Mouse (Mus musculus) heart, adult 2 months (tissue): ENCODE measurements around the gene Gm5294. TPM values are rescaled to one million over a fixed set of nuclear protein-coding genes. Genes with fewer than 3 reads are reported as not detected.

ENCODE experiments used
- DNase-seq, 2 experiments: peaks; one replicate each; pipeline ENCODE4 v3.0.0; 2021
- H3K27ac ChIP-seq: fragments of 200-600 bp; 2 replicates; pipeline ENCODE4 v1.8.1; 2022
- H3K27me3 ChIP-seq: fragments of 200-500 bp; 2 replicates; pipeline ENCODE4 v1.6.1; 2012; ENCODE audit warnings: mild to moderate bottlenecking, low read length, inconsistent platforms, mixed read lengths; ENCODE audit not compliant: control insufficient read depth, insufficient read depth
- H3K36me3 ChIP-seq: fragments of 200-500 bp; 2 replicates; pipeline ENCODE4 v1.6.1; 2012; ENCODE audit warnings: low read length, inconsistent platforms; ENCODE audit not compliant: control insufficient read depth, insufficient read depth
- H3K4me1 ChIP-seq: fragments of 200-500 bp; 2 replicates; pipeline ENCODE4 v1.6.1; 2011; ENCODE audit warnings: low read length; ENCODE audit not compliant: control insufficient read depth, insufficient read depth
- H3K4me3 ChIP-seq: fragments of 200-600 bp; 2 replicates; pipeline ENCODE4 v1.8.1; 2022
- H3K79me2 ChIP-seq: fragments of 200-500 bp; replicated peaks from 2 replicates; pipeline ENCODE4 v1.6.1; 2012; ENCODE audit warnings: mild to moderate bottlenecking, inconsistent platforms, low read length, moderate library complexity, mixed read lengths; ENCODE audit not compliant: control insufficient read depth, insufficient read depth
- H3K9ac ChIP-seq: fragments of 200-500 bp; 2 replicates; pipeline ENCODE4 v1.6.1; 2012; ENCODE audit warnings: low read depth, mild to moderate bottlenecking, control low read depth, inconsistent platforms, low read length, mixed read lengths
- CTCF ChIP-seq: fragments of 200-600 bp; IDR thresholded peaks from 2 replicates; pipeline ENCODE4 v1.8.1; 2022; ENCODE audit warnings: antibody characterized with exemption, mild to moderate bottlenecking, moderate library complexity
- EP300 ChIP-seq: fragments of 200-500 bp; IDR thresholded peaks from 2 replicates; pipeline ENCODE4 v1.6.1; 2011; ENCODE audit warnings: low read depth, low read length, control low read depth; ENCODE audit not compliant: insufficient read depth
- POLR2A ChIP-seq: fragments of 200-500 bp; IDR thresholded peaks from 2 replicates; pipeline ENCODE4 v1.6.1; 2011; ENCODE audit warnings: mild to moderate bottlenecking, low read depth, low read length, control low read depth; ENCODE audit not compliant: insufficient read depth
- WGBS: fragments of 180-500 bp; shearing (Covaris S2); methylation state at CpG from one replicate; pipeline ENCODE4 v1.1.7; 2018; 5-methylcytosine and 5-hydroxymethylcytosine counted together
- intact Hi-C: fragments of 180-260 bp; cut with DNase I; formaldehyde crosslinking; loops from one replicate; pipeline ENCODE4 v1.15.1; 2025
- polyA plus RNA-seq: library from polyadenylated mRNA; depleted of rRNA; stranded (reverse); fragments of >200 nt; gene quantifications from 2 replicates; pipeline ENCODE4 v1.2.3, GENCODE M21; 2012
- total RNA-seq, 2 experiments: library from RNA; stranded (reverse); gene quantifications; 2 replicates each; pipeline ENCODE4 v1.2.3; 2021

The Gm5294 gene
- total and polyA plus RNA-seq, 3 experiments = not detected

- intact Hi-C loops = no loop called here
- no peak for DNase-seq
- no peaks in the 10 kb centered on the region for H3K36me3 ChIP-seq
- no peak overlapping the region for H3K4me3 ChIP-seq
- H3K9ac ChIP-seq = no peak overlapping the region
- H3K4me1 ChIP-seq = no peaks in the 10 kb centered on the region
- TF ChIP-seq POLR2A (no peak), EP300 (no peak), CTCF (no peak)
- no peaks in the 10 kb centered on the region for H3K79me2 ChIP-seq
- H3K27ac ChIP-seq = no peak overlapping the region
- no peaks in the 10 kb centered on the region for H3K27me3 ChIP-seq
- 63% methylated on average over 8 of the region's 8 CpGs for WGBS
Observed at GRCm38 (mm10) chr5:138783181-138783580, 36.7 kb upstream of the Gm5294 start.

- WGBS = 89% methylated on average over 3 of the region's 3 CpGs
- Histone ChIP-seq H3K36me3 (no peaks in the 10 kb centered on the region), H3K4me1 (no peaks in the 10 kb centered on the region), H3K4me3 (no peak overlapping the region), H3K27ac (no peak overlapping the region), H3K27me3 (no peaks in the 10 kb centered on the region), H3K9ac (no peak overlapping the region), H3K79me2 (no peaks in the 10 kb centered on the region)
- intact Hi-C loops = no loop called here
- TF ChIP-seq EP300 (no peak), CTCF (no peak), POLR2A (no peak)
- no peak for DNase-seq
Observed at GRCm38 (mm10) chr5:138785986-138786515, 33.8 kb upstream of the Gm5294 start.

- no peaks in the 10 kb centered on the region for H3K36me3 ChIP-seq
- H3K4me3 ChIP-seq = no peak overlapping the region
- H3K79me2 ChIP-seq = no peaks in the 10 kb centered on the region
- no peak overlapping the region for H3K27ac ChIP-seq
- H3K4me1 ChIP-seq = no peaks in the 10 kb centered on the region
- 81% methylated on average over 7 of the region's 7 CpGs for WGBS
- no peak for DNase-seq
- H3K27me3 ChIP-seq = no peaks in the 10 kb centered on the region
- no peak overlapping the region for H3K9ac ChIP-seq
- intact Hi-C loops = no loop called here
- TF ChIP-seq POLR2A (no peak), EP300 (no peak), CTCF (no peak)
Observed at GRCm38 (mm10) chr5:138787648-138788047, 32.2 kb upstream of the Gm5294 start.

GRCm38 (mm10) chr5:138788481-138789211 is 31.2 kb upstream of the Gm5294 start:
- no peak for DNase-seq
- H3K27ac ChIP-seq = no peak overlapping the region
- no peaks in the 10 kb centered on the region for H3K4me1 ChIP-seq
- H3K27me3 ChIP-seq = no peaks in the 10 kb centered on the region
- H3K4me3 ChIP-seq = no peak overlapping the region
- intact Hi-C loops = no loop called here
- WGBS = 62% methylated on average over 11 of the region's 11 CpGs
- no peak overlapping the region for H3K9ac ChIP-seq
- H3K36me3 ChIP-seq = no peaks in the 10 kb centered on the region
- TF ChIP-seq CTCF (no peak), EP300 (no peak), POLR2A (no peak)
- no peaks in the 10 kb centered on the region for H3K79me2 ChIP-seq

- no peaks in the 10 kb centered on the region for H3K4me1 ChIP-seq
- no peak overlapping the region for H3K9ac ChIP-seq
- 80% methylated on average over 11 of the region's 11 CpGs for WGBS
- H3K27me3 ChIP-seq = no peaks in the 10 kb centered on the region
- no peak overlapping the region for H3K27ac ChIP-seq
- no peak for DNase-seq
- intact Hi-C loops = no loop called here
- H3K4me3 ChIP-seq = no peak overlapping the region
- no peaks in the 10 kb centered on the region for H3K36me3 ChIP-seq
- TF ChIP-seq EP300 (no peak), POLR2A (no peak), CTCF (no peak)
- H3K79me2 ChIP-seq = no peaks in the 10 kb centered on the region
Observed at GRCm38 (mm10) chr5:138790954-138791480, 28.9 kb upstream of the Gm5294 start.

GRCm38 (mm10) chr5:138801588-138802116 is 18.2 kb upstream of the Gm5294 start:
- WGBS = 73% methylated on average over 7 of the region's 7 CpGs
- intact Hi-C loops = no loop called here
- no peak overlapping the region for H3K27ac ChIP-seq
- H3K27me3 ChIP-seq = no peaks in the 10 kb centered on the region
- no peaks in the 10 kb centered on the region for H3K79me2 ChIP-seq
- no peaks in the 10 kb centered on the region for H3K4me1 ChIP-seq
- H3K4me3 ChIP-seq = no peak overlapping the region
- DNase-seq = no peak
- H3K9ac ChIP-seq = no peak overlapping the region
- TF ChIP-seq EP300 (no peak), CTCF (no peak), POLR2A (no peak)
- no peaks in the 10 kb centered on the region for H3K36me3 ChIP-seq
